Mouse (Mus musculus) urinary bladder, postnatal 25 days (tissue): Measurements from ENCODE around the gene Ppm1j.
"Not testable (repeated sequence)": the region's sequence is repeated elsewhere in the genome, so short reads cannot be mapped to it uniquely, and the experiment has no call there.

Experiments used
- DNase-seq: peaks from one replicate; pipeline ENCODE4 v3.0.0; 2022; ENCODE audit warnings: low spot score

Ppm1j gene

DNA sequence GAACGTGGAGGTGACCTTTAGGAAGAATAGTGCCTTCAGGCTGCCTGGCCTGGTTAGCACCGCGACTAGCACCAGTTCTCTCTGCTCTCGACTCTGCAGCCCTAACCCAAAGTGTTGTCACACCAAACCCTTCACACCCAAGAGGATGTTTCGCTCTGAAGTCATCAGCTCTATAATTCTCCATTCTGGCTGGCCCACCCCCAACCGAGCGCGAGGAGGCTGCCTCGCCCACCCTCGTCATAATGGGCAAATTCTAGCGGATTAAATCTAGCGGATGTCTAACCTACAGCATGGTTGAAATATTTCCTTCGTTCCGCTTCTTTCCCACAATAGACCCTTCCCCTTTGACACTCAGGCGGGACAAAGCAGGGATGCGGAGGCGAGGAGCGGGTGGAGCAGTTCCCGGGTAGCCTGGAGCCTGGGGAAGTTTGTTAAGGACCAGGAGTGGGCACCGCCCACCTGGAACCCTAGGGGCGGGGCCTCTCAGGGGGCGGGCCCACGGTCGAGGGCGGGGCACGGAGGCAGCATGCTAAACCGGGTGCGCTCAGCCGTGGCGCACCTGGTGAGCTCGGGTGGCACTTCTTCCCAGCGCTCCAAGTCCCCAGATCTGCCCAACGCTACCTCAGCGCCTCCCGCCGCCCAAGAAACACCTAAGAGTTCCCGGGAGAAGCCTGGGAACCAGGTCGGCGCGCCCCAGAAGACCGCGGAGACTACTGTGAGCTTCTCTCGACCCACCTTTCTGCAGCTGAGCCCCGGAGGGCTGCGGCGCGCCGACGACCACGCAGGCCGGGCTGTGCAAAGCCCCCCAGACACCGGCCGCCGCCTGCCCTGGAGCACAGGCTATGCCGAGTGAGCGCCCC lies at the start of gene Ppm1j:
TSS of gene Ppm1j (plus strand) at position 496 of the 860 bp plus-strand sequence.
- peak; percentile 69 for DNase-seq

DNA sequence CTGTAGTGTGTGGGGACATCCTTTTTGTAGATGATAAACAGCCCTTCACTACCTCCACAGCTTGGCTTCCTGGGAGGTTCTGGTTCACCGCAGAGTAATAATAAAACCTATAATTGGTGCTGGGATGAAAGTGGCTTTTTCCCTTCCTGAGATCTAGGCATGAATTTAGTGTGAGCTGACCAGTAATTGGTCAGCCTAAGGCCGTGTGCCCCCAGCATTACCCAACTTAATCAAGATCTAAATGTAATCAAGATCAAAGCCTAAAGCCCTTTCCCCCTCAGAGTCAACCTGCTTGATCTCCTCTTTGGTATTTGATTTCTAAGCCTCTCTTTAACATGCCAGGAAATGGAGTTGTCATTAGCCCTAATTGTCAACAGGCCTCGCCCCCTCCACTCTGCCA lies 47.9 kb upstream of the Ppm1j start:
- DNase-seq, result no peak

DNA sequence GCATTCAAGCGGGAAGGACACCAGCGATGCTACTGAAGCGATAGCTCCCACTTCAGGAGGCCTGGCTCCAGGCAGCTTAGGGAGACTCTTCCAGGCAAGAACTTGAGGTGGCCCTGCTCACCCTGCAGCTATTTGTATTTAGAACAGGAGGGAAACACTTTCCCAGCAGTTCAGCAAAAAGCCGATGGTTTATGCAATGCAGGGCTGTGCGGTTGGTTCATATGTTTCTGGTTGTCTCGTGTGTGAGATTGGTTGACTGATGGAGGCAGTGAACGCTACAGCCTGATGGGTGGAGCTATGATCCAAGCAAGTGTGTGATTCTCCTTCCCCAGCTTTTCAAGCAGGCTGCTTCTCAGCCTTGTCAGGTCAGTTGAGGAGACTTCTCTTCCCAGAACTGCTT lies 46.2 kb upstream of the Ppm1j start:
- DNase-seq, result no peak

DNA sequence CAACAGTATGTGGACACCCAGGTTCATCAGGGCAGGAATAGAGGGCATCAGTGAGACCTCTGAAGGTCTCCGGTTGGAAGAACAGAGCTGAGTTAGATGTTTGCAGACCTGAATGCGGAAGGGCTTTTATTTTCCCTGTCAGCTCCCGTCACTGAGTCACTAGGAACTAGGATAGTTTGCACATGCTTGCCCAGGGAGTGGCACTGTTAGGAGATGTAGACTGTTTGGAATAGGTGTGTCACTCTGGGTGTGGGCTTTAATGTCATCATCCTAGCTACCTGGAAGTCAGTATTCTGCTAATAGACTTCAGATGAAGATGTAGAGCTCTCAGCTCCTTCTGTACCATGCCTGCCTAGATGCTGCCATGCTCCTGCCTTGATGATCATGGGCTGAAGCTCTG lies 38.9 kb upstream of the Ppm1j start:
- no peak for DNase-seq

DNA sequence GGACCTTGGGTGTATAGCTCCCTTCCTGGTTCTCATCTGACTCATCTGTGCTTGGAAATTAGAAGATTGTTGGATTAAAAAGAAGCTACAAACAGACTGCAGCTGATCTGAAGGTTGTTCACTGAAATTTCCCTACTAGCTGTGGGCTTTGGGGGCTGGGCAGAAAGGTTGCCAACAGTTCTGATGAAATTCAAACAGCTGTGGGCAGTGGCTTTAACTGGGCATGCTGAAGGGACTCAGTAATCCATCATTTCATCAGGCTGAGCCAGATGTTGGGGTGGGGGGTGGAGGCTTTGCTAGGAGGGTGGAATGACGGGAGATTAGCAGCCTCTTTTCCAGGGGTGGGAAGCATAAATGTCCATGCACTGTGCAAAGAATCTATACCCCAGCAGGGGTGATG lies 37.7 kb upstream of the Ppm1j start:
- no peak for DNase-seq

DNA sequence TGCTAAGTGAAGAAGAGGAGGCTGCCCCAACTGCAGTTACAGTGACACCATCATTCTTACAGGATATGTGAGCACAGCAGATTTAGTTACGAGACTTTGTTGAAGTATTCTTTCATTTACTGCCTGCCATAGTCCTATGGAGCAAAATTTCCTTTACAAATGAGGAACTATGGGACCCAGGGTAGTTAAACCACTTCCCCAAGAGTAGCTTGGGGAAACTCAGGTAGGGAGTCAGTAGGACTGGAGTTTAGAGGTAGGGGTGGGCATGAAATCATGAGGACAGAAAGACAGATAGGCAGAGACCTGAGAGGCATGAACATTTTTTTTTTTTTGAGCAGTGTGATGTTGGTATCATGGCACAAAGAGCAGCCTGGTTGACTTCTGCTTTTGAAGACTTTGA lies 37.0 kb upstream of the Ppm1j start:
- DNase-seq, result no peak

DNA sequence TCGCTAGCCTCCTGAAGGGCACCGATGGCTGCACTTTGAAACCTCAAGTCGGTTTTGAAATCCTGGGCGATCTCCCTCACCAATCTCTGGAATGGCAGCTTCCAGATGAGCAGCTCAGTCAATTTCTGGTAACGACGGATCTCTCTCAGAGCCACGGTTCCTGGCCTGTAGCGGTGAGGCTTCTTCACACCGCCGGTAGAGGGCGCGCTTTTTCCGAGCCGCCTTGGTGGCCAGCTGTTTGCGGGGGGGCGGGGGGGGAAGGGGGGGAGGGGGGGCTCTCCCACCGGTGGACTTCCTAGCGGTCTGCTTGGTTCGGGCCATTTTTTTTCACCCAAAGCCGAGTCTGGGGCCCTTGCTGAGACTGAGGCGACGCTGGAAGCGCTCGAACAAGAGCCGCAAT lies 28.0 kb upstream of the Ppm1j start:
- peak; percentile 18 for DNase-seq

DNA sequence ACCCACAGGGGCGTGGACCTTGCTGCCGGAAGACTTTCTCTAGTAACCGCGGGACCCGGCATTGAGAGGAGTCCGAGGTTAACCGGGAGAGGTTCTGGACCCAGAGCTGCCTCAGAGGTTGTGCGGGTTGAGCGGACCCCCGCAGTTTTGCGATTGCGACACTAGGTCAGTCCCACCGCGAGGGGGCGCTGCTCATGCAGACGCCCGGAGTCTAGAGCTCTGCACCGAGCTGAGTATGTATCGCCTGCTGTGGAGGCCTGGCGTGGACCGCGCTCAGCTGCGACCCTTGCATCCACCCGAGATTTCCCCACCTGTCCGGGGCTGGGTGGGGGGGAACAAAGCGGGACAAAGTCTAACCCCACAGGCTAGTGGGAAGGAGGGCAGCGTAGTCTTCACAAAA lies 22.4 kb upstream of the Ppm1j start:
- peak; percentile 71 for DNase-seq

GRCm38 (mm10) chr3:104758869-104759268 lies 22.0 kb upstream of the Ppm1j start:
- no peak for DNase-seq

DNA sequence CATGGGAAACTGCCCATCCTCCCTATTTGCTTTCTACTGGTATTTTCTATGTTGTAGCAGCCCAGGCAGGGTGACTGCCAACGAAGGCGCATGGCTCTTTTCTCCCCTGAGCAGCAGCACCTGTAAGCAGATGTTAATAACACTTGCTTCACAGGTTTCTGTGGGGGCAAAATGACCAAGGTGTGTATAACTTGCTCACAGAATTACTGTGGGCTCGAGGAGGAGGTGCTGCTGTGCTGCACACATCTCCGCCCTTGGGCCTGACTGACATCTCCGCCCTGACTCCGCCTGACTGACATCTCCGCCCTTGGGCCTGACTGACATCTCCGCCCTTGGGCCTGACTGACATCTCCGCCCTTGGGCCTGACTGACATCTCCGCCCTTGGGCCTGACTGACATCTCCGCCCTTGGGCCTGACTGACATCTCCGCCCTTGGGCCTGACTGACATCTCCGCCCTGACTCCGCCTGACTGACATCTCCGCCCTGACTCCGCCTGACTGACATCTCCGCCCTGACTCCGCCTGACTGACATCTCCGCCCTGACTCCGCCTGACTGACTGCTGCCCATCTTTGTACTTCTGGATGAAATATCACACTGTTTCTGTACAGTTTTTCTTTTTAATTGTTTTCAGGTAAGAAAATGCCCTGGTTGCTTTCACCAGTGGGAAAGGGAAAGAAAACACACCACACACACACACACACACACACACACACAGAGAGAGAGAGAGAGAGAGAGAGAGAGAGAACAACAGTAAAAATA lies 18.6 kb upstream of the Ppm1j start:
- not testable (repeated sequence) for DNase-seq

DNA sequence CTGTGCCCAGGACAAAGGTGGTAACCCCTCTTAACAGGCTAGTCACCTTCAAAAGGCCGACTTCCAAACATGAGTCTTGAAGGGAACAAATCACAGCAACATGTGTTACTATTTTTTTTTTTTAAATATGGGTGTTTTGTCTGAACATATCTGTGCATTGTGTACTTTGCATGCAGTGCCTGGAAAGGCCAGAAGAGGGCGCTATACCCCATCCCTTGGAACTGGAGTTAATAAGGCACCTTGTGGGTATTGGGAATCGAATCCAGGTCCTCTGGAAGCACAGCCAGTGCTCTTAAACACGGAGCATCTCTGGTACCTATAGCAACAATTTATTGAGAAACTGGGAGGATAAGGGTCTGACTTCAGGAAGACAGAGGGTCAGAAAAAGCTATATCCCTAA lies 15.8 kb upstream of the Ppm1j start:
- no peak for DNase-seq

DNA sequence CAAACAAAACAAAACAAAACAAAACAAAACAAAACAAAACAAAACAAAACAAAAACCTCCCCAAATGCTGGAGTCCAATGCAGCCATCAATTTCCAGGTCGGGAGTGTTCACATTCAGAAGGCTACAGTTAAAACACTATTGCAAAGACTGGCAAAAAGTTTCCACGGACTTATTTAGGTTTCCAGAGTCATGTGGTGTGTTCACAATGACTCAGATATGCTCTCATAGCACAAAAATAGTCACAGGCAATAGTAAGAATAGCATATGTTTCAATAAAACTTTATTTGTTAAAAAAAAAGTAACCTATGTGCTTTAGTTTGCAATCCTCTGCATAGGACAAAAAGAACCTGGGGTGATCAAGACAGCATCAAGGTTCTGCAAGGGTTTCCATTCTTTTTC lies 13.7 kb upstream of the Ppm1j start:
- DNase-seq, result no peak

- no peak for DNase-seq
These were observed 13.1 kb upstream of the Ppm1j start for GRCm38 (mm10) chr3:104767716-104768115.

- DNase-seq, result no peak
These were observed 11.7 kb upstream of the Ppm1j start for GRCm38 (mm10) chr3:104769135-104769534.

DNA sequence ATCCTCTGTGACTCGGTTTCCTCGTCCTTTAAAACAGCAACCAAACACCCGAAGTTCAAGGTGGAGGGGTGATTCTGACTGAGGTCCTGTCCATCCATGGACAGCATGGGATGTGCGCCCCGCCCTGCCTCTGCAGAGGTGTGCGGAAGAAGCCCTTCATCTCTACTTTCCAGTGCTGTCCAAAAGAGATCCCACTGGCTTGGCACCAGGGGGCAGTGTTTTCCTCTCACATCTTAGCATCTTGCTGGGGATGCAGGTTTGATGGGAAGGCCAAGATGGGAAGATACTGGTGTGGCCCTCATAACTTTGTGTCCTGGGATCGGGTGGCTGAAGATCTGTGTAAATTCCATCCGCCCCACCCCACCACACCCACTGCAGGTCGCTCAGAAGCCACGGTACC lies 10.8 kb upstream of the Ppm1j start:
- peak; percentile 48 for DNase-seq

GRCm38 (mm10) chr3:104770918-104771317 lies 9.9 kb upstream of the Ppm1j start:
- DNase-seq, result no peak

GRCm38 (mm10) chr3:104771460-104771859 lies 9.4 kb upstream of the Ppm1j start:
- DNase-seq, result no peak

- DNase-seq, result no peak
These were observed 7.6 kb upstream of the Ppm1j start for GRCm38 (mm10) chr3:104773301-104773700.

DNA sequence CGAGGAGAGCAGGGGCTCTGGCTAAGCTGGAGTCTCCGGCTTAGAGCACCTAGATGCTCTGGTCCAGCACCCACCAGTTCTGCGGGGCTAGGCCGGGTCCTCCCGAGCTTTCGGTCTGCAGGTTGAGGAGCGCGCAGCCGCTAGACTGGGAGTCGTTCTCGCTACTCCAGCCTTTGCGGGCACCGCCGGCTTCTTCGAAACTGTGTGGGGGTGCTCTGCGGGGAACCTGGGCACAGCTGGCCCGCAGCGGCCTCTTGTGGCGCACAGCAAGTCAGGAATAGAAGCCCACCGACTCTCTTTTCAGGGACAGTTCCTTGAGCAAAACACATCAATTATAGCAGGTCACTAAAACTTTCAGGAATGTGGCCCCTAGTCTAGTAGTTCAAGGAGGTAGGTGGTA lies 3.5 kb upstream of the Ppm1j start:
- DNase-seq, result no peak

DNA sequence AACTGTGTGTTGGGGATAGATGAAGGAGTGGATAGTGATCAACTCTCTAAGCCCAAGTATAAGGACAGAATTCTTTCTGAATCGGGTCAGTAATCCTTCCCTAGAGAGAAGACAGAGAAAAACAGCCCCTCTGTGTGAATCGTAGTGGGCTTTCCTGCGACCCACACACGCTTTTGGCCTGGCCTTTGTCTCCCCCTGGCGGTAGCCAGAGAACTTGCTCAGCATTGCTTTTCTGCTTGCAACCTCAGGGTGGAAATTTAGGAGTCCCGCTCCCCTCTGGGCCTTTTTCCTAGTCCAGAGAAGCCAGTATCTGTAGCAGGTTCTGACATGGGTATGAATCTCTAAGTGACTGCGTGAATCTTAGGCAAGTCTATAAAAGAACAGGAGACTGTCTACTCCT lies 907 bp upstream of the Ppm1j start:
- DNase-seq, result peak; percentile 63

DNA sequence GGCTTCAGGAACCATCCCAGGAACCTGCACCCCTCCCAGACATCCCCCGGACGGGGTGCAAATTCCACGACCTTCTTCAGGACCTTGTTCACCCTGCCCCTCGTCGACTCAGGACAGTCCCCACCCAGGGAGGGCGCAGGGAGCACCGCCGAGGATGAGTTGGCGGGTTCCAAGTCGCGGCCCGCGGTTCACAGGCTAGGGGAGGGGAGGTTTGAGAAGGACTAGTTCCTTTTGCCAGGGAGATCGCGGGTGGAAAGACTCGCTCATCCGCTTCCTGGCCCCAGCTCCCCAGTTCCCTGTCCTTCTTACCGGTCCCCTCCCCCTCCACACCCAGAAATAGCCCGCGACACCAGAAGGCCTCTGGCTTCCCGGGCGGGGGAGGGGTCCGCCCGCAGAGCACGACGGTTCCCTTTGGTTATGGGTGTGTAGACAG lies 631 bp downstream of the Ppm1j start, which contains the start of gene Fam19a3:
TSS of gene Fam19a3 (minus strand) at position 370 of the 433 bp plus-strand sequence.
- DNase-seq, result no peak

DNA sequence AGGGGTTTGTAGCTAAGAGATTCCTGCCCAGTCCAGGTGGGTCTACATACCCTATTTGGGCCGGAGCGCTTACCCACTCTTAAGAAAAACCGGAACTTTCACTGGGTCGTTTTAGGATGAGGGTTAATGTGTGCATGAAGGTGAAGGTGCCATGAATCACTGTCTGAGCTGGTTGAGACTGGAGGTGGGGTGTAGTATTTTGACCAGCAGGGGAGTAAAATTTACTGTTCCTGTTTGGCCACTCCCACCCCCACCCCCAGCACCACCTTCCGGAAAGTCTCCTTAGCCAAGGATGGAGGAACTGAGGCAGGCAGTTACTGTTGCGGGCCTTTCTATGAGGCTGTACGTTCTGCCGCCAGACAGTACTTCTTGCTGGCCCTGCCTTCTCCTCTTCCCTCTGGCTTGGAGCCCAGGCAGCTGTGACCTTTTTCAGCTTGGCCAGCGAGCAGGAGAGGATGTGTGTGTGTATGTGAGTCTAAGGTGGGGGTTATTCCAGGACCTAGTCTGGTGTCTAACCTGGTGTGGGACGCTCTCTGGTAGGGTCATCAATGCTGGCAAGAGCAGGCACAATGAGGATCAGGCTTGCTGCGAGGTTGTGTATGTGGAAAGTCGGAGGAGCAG lies 1.3 kb downstream of the Ppm1j start:
- no peak for DNase-seq

- DNase-seq, result no peak
These were observed 3.2 kb downstream of the Ppm1j start for GRCm38 (mm10) chr3:104783971-104784500.
